Mouse (Mus musculus) limb, embryonic 15.5 days (tissue): ENCODE data around the gene Hist1h3d. TPM values are rescaled to one million over a fixed set of nuclear protein-coding genes. Genes with fewer than 3 reads are reported as not detected.
"Not testable (repeated sequence)": the region's sequence is repeated elsewhere in the genome, so short reads cannot be mapped to it uniquely, and the experiment has no call there.

Source experiments
- ATAC-seq: fragments of 200-750 bp; cut with Nextera tagmentation; 2 replicates; pipeline ENCODE4 v1.8.0; 2017; ENCODE audit warnings: low read depth, moderate TSS enrichment; ENCODE audit not compliant: insufficient number of reproducible peaks, low FRiP score, low TSS enrichment
- H3K27ac ChIP-seq: fragments of 300-500 bp; sonication (generic); 2 replicates; pipeline ENCODE4 v1.5.1; 2015; ENCODE audit warnings: moderate library complexity, mild to moderate bottlenecking, inconsistent platforms
- H3K27me3 ChIP-seq: fragments of 300-500 bp; sonication (generic); 2 replicates; pipeline ENCODE4 v1.6.1; 2015; ENCODE audit warnings: inconsistent platforms
- H3K36me3 ChIP-seq: fragments of 300-500 bp; sonication (generic); 2 replicates; pipeline ENCODE4 v1.6.1; 2015; ENCODE audit warnings: inconsistent platforms
- H3K4me1 ChIP-seq: fragments of 300-500 bp; sonication (generic); 2 replicates; pipeline ENCODE4 v1.6.1; 2015; ENCODE audit warnings: inconsistent platforms
- H3K4me2 ChIP-seq: fragments of 300-500 bp; sonication (generic); 2 replicates; pipeline ENCODE4 v1.6.1; 2015; ENCODE audit warnings: mild to moderate bottlenecking, inconsistent platforms
- H3K4me3 ChIP-seq: fragments of 300-500 bp; sonication (generic); 2 replicates; pipeline ENCODE4 v1.5.1; 2015; ENCODE audit warnings: mild to moderate bottlenecking, inconsistent platforms
- H3K9ac ChIP-seq: fragments of 300-500 bp; sonication (generic); 2 replicates; pipeline ENCODE4 v1.6.1; 2015; ENCODE audit warnings: inconsistent platforms
- H3K9me3 ChIP-seq: fragments of 300-500 bp; sonication (generic); 2 replicates; pipeline ENCODE4 v1.6.1; 2016; ENCODE audit warnings: inconsistent platforms
- WGBS: fragments of 180-500 bp; shearing (Covaris S2); methylation state at CpG from one replicate; pipeline ENCODE4 v1.1.7; 2015; 5-methylcytosine and 5-hydroxymethylcytosine counted together
- microRNA-seq: library from miRNA; unstranded; fragments of <30 nt; microRNA quantifications from one replicate; pipeline ENCODE4, GENCODE M21; 2016
- polyA plus RNA-seq: library from polyadenylated mRNA; unstranded; fragments of >200 nt; fragmentation: Nextera tagmentation; extraction: Ambion mirVana; gene quantifications from 2 replicates; pipeline ENCODE4 v1.2.1, GENCODE M21; 2015

Hist1h3d gene
- polyA plus RNA-seq, 1 experiment from 2014 or later = 6.5 TPM

- Histone ChIP-seq H3K4me1 (peaks cover 6% of the 10 kb centered on the region; the same call in 1 of the 2 replicates), H3K9ac (peak overlapping the region; percentile 84), H3K27me3 (no peaks in the 10 kb centered on the region), H3K4me2 (peak overlapping the region; percentile 86), H3K9me3 (no peaks in the 10 kb centered on the region), H3K27ac (peak overlapping the region; percentile 98), H3K36me3 (no peaks in the 10 kb centered on the region), H3K4me3 (peak overlapping the region; percentile 59)
- ATAC-seq = peak; percentile 85
- 0% methylated on average over 18 of the region's 18 CpGs for WGBS
Measured at GRCm38 (mm10) chr13:23621532-23622174, 46.1 kb downstream of the Hist1h3d start.

GRCm38 (mm10) chr13:23622175-23622671 lies 46.7 kb downstream of the Hist1h3d start, which contains the start of gene Hist1h1e:
Hist1h1e (minus strand) TSS chr13:23622558.
- not testable (repeated sequence) for H3K36me3 ChIP-seq, H3K4me1 ChIP-seq, H3K27me3 ChIP-seq, H3K9me3 ChIP-seq
- H3K4me2 ChIP-seq = peak within 1 kb of the TSS; percentile 86
- peak; percentile 91 for ATAC-seq
- WGBS = 0% methylated on average over 53 of the region's 53 CpGs
- H3K4me3 ChIP-seq = peak within 1 kb of the TSS; percentile 59
- peak within 1 kb of the TSS; percentile 84 for H3K9ac ChIP-seq
- H3K27ac ChIP-seq = peak within 1 kb of the TSS; percentile 98

- Histone ChIP-seq H3K4me2 (peak overlapping the region; percentile 86), H3K4me1 (peaks cover 6% of the 10 kb centered on the region; the same call in 1 of the 2 replicates), H3K36me3 (no peaks in the 10 kb centered on the region), H3K9ac (0 out of 2 replicates have a peak overlapping the region, but pooled peaks have one; percentile 84), H3K4me3 (peak overlapping the region; percentile 59), H3K27ac (peak overlapping the region; percentile 98), H3K9me3 (no peaks in the 10 kb centered on the region), H3K27me3 (no peaks in the 10 kb centered on the region)
- WGBS = 24% methylated on average over 7 of the region's 7 CpGs
- no peak for ATAC-seq
Measured at GRCm38 (mm10) chr13:23622861-23623450, 47.4 kb downstream of the Hist1h3d start.

Small RNAs within 50 kb of the gene (microRNA-seq; reads per million reads assigned to microRNA genes)
- gene Gm44297 = 0.61 reads per million
- gene Gm44359 = not detected
- gene Gm44394 = not detected

Other genes with a start within 250 kb of the Hist1h3d start
- 42.4 and 44.2 TPM in 2 replicates for gene Zfp322a, start 206.6 kb upstream of the Hist1h3d start, polyA plus RNA-seq
- gene Abt1, start 151.9 kb upstream of the Hist1h3d start, polyA plus RNA-seq = 11.9 and 13.9 TPM in 2 replicates
- gene Btn1a1, start 109.9 kb upstream of the Hist1h3d start, polyA plus RNA-seq = 0.18 and 0.22 TPM in 2 replicates
- gene Btn2a2, start 86.9 kb upstream of the Hist1h3d start, polyA plus RNA-seq = 0.61 and 0.67 TPM in 2 replicates
- gene Hist1h4h, start 44.7 kb upstream of the Hist1h3d start, polyA plus RNA-seq = 4.8 and 6.3 TPM in 2 replicates
- 4.1 and 7.5 TPM in 2 replicates for gene Hist1h2af, start 41.9 kb upstream of the Hist1h3d start, polyA plus RNA-seq
- 3.4 and 5.4 TPM in 2 replicates for gene Hist1h3g, start 40.3 kb upstream of the Hist1h3d start, polyA plus RNA-seq
- gene Hist1h2bh, start 32.4 kb upstream of the Hist1h3d start, polyA plus RNA-seq = 0.77 and 0.83 TPM in 2 replicates
- gene Hist1h3f, start 31.7 kb upstream of the Hist1h3d start, polyA plus RNA-seq = 1.1 TPM in 1 of 2 replicates, not detected in the other
- gene Hist1h4f, start 24.1 kb upstream of the Hist1h3d start, polyA plus RNA-seq = 0.65 and 0.95 TPM in 2 replicates
- 0.32 and 0.51 TPM in 2 replicates for gene Hist1h1d, start 22.5 kb upstream of the Hist1h3d start, polyA plus RNA-seq
- 2.1 and 4.8 TPM in 2 replicates for gene Hist1h3e, start 13.4 kb upstream of the Hist1h3d start, polyA plus RNA-seq
- 68.7 and 88.5 TPM in 2 replicates for gene Hist1h2ae, start 4.5 kb upstream of the Hist1h3d start, polyA plus RNA-seq
- 5.5 and 6.0 TPM in 2 replicates for gene Hist1h2bg, start 4.4 kb upstream of the Hist1h3d start, polyA plus RNA-seq
- gene Hist1h2bf, start 1.6 kb upstream of the Hist1h3d start, polyA plus RNA-seq = 2.9 and 5.8 TPM in 2 replicates
- 0.89 and 2.3 TPM in 2 replicates for gene Hist1h2ad, start 1.4 kb upstream of the Hist1h3d start, polyA plus RNA-seq
- gene Hist1h4d, start 5.8 kb downstream of the Hist1h3d start, polyA plus RNA-seq = 75.2 and 108 TPM in 2 replicates
- gene Hist1h2be, start 45.4 kb downstream of the Hist1h3d start, polyA plus RNA-seq = 1.9 and 2.1 TPM in 2 replicates
- 17.2 and 18.2 TPM in 2 replicates for gene Hist1h1e, start 46.8 kb downstream of the Hist1h3d start, polyA plus RNA-seq
- gene Hist1h2ac, start 108.2 kb downstream of the Hist1h3d start, polyA plus RNA-seq = 0.76 and 0.78 TPM in 2 replicates
- 47.2 and 57.0 TPM in 2 replicates for gene Hist1h2bc, start 108.4 kb downstream of the Hist1h3d start, polyA plus RNA-seq
- 0.20 TPM in 1 of 2 replicates, not detected in the other for gene Hist1h1t, start 120.1 kb downstream of the Hist1h3d start, polyA plus RNA-seq
- 3.2 and 4.0 TPM in 2 replicates for gene Hist1h4c, start 122.7 kb downstream of the Hist1h3d start, polyA plus RNA-seq
- 7.3 and 10.3 TPM in 2 replicates for gene Hfe, start 135.1 kb downstream of the Hist1h3d start, polyA plus RNA-seq
- 28.0 and 31.1 TPM in 2 replicates for gene Hist1h1c, start 163.0 kb downstream of the Hist1h3d start, polyA plus RNA-seq
- 5.8 and 6.6 TPM in 2 replicates for gene Hist1h3c, start 169.8 kb downstream of the Hist1h3d start, polyA plus RNA-seq
- 2.0 and 2.1 TPM in 2 replicates for gene Hist1h2bb, start 171.0 kb downstream of the Hist1h3d start, polyA plus RNA-seq
- 23.3 and 37.2 TPM in 2 replicates for gene Hist1h2ab, start 175.4 kb downstream of the Hist1h3d start, polyA plus RNA-seq
- gene Hist1h3b, start 176.5 kb downstream of the Hist1h3d start, polyA plus RNA-seq = 4.0 and 12.0 TPM in 2 replicates
- 4.1 and 4.5 TPM in 2 replicates for gene Hist1h4b, start 181.2 kb downstream of the Hist1h3d start, polyA plus RNA-seq
- gene Hist1h4a, start 185.5 kb downstream of the Hist1h3d start, polyA plus RNA-seq = 0.33 and 0.60 TPM in 2 replicates
- 3.1 and 7.2 TPM in 2 replicates for gene Hist1h3a, start 186.6 kb downstream of the Hist1h3d start, polyA plus RNA-seq
- gene Hist1h1a, start 187.9 kb downstream of the Hist1h3d start, polyA plus RNA-seq = 0.74 and 2.1 TPM in 2 replicates
- gene Trim38, start 194.2 kb downstream of the Hist1h3d start, polyA plus RNA-seq = not detected in 2 replicates
- gene Slc17a2, start 231.2 kb downstream of the Hist1h3d start, polyA plus RNA-seq = not detected in 2 replicates